Mouse (Mus musculus): Measurements from ENCODE around the gene Smurf2.
"Not testable (repeated sequence)": the region's sequence is repeated elsewhere in the genome, so short reads cannot be mapped to it uniquely, and the experiment has no call there.

Gene Smurf2

DNA sequence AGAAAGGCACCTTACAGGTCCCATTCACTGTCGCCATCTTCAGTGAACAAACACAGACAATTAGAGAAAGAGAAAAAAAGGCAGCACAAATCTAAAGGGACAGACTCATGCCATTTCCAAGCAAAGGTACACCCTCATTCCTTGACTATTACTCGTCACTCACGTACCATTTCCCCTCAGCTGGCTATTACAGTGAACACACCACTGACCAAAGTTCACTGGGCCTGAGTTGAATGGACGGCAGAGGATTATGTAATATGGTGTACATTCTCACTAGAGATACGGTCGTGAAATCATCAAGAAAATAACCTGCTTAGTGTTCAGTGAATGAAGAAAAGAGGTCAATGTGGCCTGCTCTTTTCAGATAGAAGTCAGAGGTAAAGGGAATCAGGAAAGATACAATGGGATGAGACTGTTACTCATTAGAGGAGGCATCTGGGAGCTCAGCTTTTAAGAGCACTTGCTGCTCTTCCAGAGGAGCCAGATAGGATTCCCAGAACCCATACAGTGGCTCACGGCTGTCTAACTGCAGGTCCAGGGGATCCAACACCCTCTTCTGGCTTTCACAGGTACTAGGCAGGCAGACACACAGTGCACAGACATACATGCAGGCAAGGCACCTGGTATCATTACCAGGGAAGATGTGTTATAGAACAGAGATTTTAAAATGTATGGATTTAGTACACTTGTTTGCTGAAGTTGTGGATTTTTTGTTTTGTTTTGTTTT lies 107.9 kb downstream of the Smurf2 start:
- DNase-seq (ENCODE audit: low read depth, low spot score): no peak

DNA sequence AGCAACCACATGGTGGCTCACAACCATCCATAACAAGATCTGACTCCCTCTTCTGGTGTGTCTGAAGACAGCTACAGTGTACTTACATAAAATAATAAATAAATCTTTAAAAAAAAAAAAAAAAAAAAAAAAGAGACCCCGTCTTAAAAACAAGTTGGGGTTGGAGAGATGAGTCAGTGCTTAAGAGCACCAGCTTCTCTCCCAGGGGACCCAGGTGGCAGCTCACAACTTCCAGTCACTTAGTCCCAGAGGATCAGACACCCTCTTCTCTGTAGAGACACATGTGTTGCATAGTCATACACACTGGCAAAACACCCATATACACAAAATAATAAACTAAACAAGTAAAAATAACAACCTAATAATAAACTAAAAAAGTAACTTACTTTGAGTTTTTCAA lies 113.1 kb downstream of the Smurf2 start:
- DNase-seq (ENCODE audit: low read depth, low spot score): not testable (repeated sequence)

DNA sequence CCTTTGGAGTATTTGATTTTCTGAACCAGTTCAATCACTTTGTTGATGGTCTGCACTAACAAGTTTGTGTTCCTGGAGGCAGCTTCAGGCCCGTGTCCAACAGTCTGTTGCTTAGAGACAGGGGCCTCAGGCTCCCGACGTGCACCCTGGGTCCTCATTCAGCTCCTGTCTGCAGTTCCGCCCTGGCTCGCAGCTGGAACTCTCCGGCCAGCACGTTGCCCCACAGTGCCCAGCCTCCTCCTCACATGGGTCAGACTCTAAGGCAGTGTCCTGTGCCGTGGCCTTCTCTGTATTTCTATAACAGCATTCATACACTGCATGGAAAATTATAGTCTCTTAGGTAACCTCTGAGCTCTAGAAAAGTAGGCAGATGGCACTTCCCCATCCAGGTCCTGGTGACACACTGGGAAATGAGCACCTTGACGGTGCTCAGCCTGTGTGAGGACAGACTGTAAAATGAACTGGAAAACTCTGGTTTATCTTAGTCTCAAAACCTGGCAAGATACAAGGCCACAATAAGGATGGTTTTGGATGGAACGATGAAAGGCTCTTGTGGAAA lies 118.4 kb downstream of the Smurf2 start:
- DNase-seq (ENCODE audit: low read depth, low spot score): no peak

DNA sequence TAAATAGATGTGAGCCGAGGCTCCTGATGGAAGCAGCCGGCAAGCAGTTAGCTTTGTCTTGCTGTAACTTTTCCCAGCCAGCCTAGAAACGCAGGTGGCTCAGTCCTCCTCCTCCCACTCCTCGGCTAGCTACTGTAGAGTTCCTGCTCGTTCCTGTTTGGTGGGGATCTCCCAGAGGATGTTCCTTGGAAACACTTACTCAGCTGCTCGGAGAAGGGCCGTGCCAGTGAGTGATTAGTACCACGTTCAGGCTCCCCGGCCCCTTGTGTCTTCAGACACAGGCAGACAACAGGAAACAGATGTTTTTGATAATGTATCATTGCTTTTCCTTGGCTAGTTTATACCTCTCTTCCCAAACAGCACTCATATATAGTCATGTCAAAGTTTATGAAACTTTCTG lies 124.8 kb downstream of the Smurf2 start:
- DNase-seq (ENCODE audit: low read depth, low spot score): no peak

DNA sequence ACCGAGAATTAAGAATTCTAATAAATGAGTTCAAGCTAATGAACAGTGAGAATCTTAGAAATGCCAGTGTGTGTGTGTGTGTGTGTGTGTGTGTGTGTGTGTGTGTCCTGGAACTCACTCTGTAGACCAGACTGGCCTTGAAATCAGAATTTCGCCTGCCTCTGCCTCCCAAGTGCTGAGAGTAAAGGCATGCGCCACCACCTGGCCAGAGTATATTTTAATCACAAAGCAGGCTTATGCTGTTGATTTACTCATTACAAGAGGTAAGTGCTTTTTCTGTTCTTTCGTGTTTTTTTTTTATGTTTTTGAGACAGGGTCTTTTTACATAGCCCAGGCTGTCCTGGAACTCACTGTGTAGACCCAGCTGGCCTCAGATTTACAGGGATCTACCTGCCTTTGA lies 126.7 kb downstream of the Smurf2 start:
- peak; percentile 49 for DNase-seq (ENCODE audit: low read depth, low spot score)

DNA sequence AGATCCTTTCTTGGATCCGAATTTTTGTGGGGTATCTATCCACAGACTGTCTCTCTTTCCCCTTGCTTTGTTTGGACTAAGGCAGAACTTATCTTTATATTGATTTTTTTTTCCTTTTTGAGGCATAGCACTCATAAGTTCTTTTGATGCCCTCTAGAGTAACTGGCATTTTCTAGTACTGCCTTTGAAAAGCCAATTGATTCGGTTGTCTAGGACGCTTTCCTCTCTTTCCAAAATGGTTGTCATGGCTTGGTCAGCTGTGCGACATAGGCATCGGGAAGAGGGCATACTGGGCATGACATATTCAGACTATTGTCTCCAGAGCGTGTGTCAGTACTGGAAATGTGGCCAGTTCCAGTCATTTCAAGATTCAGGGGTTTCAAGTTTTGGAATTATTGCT lies 130.9 kb downstream of the Smurf2 start:
- DNase-seq (ENCODE audit: low read depth, low spot score): no peak

DNA sequence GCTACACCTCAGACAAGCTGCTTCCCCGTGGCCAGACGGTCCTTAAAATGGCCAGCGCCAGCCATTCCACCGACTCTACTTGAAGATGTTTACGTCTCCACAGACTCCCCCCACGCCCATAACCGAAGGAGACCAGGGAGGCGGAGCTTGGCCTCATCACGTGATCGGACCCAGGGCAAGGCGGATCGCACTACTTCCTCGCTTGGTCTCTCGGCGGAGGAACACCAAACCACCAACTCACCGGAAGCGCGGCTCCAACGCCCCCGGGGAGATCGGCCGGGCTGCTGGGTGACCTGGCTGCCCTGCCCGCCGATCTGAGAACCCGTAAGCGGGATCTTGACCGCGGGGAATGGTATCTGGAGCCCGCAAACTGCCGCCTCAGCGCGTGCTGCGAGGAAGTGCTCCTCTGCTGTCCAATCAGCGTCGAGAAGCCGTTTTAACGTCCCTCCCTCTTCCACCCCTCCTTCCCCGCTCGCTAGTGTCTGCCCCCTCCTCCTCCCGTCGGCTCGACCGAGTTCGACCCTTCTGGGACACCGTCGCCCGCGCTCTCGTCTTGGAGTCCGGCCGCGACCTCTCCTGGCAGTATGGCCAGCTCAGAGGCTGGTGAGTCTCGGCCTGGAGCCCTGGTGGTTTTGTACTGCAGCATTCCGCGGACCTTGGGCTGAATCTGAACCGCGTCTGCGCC lies 131.6 kb downstream of the Smurf2 start, which contains the start of the genes Ddx5 and Cep95:
Ddx5 (minus strand) TSS at position 411 of the 685 bp plus-strand sequence.
Cep95 (plus strand) TSS at position 478 of the 685 bp plus-strand sequence.
- DNase-seq (ENCODE audit: low read depth, low spot score): peak; percentile 99

DNA sequence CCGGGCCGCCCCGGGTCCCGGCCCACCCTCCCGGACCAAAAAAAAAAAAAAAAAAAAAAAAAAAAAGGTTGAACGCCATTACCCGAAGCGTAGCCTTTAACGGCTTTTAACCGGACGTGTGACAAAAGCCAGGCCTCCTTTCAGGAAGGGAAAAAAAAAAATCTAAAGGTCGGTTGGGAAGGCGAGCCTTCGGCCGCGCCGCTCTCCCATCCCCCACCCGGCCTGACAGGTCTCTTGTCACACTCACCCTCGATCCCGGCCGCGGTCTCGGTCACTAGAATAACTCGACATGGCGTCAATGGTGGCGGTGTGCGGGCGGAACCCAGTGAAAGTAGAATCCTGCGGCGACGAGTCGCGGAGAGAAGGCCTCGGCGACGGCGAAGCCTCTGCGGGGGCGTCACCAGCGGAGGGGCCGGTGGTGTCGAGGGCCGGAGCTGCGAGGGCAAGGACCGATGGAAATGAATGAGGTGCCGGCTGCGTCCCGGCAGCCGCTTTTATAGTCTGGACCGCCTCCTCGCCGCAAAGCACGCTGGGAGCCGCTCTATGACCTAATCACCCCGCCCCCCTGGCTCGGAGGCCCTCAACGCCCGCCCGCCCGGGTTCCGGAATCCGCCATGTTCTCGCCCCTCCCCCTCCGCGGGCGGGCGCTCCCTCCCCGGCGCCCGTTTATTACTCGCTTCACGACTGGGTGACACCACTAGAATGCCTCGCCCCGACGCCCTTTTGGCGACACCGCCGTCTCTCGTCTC lies 132.3 kb downstream of the Smurf2 start:
- DNase-seq (ENCODE audit: low read depth, low spot score): peak; percentile 95

DNA sequence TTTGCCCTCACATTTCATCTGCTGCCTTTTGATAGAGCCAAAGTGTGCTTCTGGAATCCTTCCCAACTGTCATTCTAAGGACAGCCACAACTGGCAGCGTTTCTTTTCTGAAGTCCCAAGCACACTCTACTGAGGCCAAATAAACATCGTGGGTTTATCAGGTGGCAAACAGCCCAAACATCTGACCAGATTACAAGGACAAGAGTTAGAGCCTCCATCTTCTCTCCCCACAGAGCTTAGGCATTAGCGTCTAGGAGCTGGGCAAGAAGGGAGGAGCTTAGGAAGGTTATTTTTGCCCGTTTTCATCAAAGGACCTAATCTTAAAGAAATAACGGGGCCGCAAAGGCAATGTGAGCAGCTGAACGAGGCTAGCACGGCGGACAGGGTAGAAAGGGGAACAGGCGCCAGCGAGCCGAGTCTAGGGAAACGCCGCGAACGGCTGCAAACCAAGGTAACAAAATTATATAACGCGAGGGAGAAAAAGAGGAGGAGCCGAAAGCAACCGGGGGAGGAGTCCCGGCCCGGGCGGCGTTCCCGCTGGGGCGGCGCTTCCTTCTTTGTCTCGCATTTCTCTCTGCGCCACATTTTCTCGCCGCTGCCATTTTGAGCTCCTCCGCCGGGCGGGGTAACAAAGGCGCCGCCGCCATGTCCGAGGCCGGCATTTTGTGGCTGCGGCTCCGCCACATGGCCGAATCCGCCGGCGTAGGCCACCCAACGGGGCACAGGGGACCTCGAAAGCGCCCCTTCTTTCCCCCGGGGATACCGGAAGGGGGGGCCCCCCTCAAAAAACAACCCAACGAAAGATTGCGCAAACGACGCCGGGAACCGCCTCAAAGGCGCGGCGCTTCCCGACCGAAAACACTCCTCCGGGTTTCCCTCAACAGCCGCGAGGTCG lies 133.1 kb downstream of the Smurf2 start:
- DNase-seq (ENCODE audit: low read depth, low spot score): peak; percentile 86

DNA sequence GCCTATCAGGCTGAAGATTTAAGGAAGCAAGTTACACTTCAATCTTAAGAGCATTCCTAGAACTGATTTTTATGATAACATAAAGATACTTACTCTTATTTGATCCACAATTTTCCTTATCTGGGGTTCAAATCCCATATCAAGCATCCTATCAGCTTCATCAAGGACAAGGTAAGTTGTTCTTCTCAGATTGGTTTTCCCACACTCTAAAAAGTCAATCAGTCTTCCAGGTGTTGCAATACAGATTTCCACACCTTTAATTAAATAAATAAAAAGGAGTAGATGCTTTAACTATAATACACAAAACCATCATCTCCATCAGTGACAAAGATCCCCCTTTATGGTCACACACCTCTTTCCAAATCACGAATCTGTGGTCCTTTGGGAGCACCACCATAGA lies 135.5 kb downstream of the Smurf2 start:
- DNase-seq (ENCODE audit: low read depth, low spot score): no peak

DNA sequence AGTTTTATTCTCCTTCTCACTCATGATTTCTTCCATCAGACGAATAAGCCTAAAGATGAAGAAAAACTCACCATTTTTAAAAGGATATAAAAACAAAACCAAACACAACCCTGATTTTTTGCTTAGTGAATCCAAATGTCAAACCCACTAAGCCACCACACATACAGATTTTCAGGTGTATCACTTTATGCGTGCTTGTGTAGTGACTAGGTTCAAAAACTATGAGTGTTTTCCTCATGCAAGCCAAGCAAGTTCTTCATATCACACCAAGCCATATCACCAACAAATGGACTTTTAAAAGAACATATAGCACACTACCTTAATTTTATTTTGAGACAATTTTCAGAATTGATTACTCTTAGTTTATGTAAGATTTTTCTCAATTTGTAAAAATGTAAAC lies 136.0 kb downstream of the Smurf2 start:
- no peak for DNase-seq (ENCODE audit: low read depth, low spot score)

DNA sequence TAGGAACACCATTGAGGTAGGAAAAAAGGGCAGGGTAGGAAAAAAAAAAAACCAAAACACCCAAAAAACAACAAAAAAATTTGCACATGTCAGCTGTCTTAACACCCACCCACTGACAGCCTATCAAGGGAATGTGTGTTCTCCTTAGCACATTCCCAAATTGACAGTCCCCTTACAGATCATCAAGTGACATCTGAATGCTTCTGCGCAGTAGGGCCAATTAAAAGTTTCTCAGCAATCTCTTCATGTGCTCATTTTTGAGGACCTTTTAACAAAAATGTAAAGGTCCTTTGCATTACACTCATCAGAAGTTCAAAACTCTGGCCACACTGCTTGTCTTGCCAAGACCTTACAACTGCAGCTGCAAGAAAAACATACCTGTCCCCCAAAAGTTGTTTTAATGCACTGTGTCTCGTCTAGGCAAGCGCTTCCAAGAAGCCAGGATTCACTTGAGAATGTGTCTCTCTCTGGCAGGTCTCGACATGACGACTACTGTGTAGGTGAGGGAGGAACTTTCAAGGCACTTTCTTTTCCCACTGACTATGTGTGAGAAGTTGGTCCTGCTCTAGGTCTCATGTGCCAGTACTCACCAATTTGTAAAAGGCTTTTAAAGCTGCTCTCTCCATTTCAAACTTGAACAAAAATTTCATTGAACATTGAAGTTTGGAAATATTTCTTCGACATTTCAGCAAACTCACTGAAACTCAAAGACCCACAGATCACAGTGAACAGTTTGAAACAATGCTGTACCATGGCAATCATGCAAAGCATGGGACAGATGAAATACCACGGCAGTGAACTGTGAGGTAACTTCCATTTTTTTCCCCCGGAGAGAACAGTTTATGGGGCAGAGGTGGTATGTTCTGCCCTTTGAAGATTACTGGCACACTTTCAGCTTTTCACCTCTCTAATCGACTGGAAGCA lies 137.4 kb downstream of the Smurf2 start:
- DNase-seq (ENCODE audit: low read depth, low spot score): no peak

DNA sequence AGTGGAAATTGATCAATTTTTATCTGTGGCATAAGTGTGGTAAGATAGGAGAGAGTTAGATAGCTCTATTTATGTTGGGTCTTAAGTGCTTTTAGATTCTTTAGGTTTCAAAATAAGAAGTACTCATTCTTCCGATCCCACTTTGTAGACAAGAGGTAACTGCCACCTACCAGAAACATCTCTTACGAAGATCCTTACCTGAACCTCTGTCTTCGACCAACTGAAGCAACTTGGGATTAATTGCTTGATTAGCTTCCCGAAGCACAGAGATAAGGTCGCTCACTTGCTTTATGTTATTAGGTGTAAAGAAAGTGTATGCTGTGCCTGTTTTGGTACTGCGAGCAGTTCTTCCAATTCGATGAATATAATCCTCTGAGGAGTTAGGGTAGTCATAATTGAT lies 138.2 kb downstream of the Smurf2 start:
- DNase-seq (ENCODE audit: low read depth, low spot score): not testable (repeated sequence)

DNA sequence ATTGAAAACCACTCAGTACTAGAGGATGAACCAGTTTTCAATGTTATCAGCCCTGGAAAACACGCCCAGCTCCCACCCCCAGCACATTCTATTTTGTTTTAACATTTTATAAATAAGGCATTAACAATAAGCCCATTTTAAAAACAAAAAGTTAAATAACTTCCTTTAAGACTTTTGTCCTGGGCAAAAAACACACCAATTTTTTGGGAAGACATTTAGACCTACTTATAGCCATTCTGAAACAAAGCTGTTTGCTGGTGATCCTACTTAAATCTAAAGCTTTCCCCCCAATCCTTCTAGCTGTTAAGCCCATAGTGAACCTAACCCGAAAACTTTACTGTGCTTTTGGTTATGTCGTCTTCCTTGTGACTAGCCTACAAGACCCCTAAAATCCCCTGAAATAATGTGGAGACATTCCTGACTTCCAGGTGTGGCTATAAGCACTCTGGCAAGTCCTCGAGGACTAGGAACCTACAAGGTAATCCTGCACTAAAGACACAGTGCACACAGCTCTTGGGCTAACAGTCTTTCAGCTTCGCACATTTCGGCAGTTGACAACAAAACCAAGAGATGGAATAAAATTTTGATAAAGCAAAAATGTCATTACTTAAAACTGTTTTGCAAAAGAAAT lies 139.8 kb downstream of the Smurf2 start:
- DNase-seq (ENCODE audit: low read depth, low spot score): no peak

DNA sequence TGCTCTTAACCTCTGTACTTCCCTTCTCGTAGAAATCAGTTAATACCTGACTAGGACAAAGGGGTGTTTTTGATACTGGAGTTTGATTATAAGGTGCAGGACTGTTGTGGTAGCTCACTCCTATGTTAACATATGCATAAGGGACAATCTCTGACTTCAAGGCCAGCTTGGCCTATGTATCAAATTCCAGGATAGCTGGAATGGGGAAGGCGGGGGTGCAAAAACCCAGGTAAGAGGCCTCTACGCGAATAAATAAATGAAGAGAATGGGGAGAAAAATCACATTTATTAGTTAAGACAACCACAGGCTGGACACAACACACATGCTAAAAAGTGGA lies 140.5 kb downstream of the Smurf2 start:
- no peak for DNase-seq (ENCODE audit: low read depth, low spot score)

DNA sequence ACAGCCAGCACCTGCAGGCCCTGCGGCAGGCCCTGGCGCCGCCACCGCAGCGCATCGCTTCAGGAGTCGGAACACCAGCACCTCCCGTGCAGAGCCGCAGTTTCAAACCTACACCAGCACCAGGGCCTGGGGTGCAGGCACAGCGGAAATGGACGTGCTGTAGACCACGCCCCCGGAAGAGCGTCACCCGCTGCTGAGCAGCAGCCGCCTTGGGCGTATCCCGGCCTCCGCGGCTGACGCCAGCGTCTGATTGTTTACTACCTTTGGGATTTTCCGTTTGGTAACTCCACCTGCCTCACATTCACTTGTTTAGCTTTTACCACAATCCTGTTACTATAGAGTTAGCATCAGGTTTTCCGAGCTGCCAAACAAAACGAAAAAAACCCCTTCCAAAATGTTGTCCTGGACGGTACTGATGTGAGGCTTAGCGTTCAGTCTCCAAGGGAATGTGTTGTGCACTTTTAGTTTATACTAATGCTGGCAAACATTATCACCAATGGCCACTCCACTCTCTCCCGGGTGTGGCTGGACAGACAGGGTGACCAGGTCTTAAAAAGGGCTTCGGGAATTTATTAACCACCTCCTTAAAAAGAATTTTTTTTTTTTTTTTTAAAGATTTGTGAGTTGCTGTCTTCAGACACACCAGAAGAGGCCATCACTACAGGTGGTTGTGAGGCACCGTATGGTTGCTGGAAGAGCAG lies 141.0 kb downstream of the Smurf2 start, which contains the start of gene Polg2:
Polg2 (minus strand) TSS at position 150 of the 701 bp plus-strand sequence.
- DNase-seq (ENCODE audit: low read depth, low spot score): peak; percentile 95

DNA sequence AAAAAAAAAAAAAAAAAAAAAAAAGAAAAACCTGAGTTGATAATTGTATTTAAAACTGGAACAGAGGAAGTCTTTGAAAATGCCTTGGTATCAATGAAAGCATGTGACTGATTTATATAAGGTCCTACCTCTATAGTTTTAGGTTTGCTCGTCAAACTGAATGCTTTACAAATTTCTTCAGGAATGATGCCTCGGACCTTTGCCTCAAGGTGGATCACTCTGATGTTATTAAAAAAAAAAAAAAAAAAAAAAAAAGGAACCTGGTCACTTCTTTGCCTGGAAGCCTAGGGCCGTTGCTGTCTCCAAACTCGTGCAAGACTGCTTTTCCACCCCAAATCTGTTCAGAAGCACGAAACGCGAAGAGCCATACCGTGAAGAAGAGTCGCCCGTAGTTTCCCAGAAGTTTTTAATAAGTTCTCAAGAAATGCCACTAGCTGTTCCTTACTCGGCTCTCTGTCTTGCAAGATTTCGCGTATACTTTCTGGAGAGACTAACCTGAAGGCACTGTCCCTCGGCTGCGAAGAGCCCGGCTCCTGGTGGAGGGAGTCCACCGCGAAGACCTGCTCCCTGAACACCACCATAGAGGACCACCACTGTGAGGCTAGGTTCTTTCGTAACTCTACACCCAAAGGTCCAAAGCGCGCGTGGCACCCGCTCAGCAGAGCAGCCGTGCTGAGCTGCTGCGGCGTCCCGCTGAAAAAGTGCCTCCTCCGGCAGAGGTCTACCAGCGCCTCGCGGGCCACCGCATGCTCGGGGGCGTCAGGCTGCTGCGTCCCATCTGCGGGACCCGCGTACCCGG lies 141.7 kb downstream of the Smurf2 start:
- no peak for DNase-seq (ENCODE audit: low read depth, low spot score)

DNA sequence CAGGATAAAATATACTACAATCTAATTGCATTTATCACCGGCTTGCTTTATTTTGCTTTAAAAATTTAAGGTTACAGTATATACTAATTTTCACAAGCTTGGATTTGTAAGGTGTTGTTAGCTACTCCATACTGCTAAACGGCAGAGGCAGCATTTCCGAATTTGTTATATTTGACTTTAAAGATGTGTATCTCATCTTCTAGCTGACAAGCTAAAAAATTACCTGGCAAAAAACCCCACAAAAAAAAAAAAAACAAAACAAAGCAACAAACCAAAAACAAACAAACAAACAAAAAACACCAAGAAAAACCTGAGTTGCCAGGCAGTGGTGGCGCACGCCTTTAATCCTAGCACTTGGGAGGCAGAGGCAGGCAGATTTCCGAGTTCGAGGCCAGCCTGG lies 142.4 kb downstream of the Smurf2 start:
- no peak for DNase-seq (ENCODE audit: low read depth, low spot score)
